Mouse (Mus musculus) layer of hippocampus, adult 18-20 months (tissue): ENCODE results near the gene Ccdc17. TPM values are rescaled to one million over a fixed set of nuclear protein-coding genes. Genes with fewer than 3 reads are reported as not detected.

ENCODE experiments used
- DNase-seq, 2 experiments: peaks; one replicate each; pipeline ENCODE4 v3.0.0; 2022; ENCODE audit warnings: low spot score in 2 of 2
- long read RNA-seq: library from polyadenylated mRNA; stranded (forward); transcript quantifications from one replicate; pipeline ENCODE4 v2.0.0, GENCODE M21; 2021
- total RNA-seq, 2 experiments: library from RNA; stranded (reverse); gene quantifications; 2 replicates each; pipeline ENCODE4 v1.2.3; 2021

The Ccdc17 gene
- total RNA-seq: 1 to 10 TPM; 4.6 to 4.8 TPM
- long read RNA-seq, partial matches to known transcripts: 2 of 4 reads
- long read RNA-seq, other reads (novel, unspliced or antisense): 1 of 4 reads

- DNase-seq: no peak
These were observed at the start of gene Ccdc17 for GRCm38 (mm10) chr4:116596379-116596778. Ccdc17 (plus strand) TSS chr4:116596654.

GRCm38 (mm10) chr4:116550432-116550831 is 46.0 kb upstream of the Ccdc17 start:
- no peak for DNase-seq

GRCm38 (mm10) chr4:116553035-116553434 is 43.4 kb upstream of the Ccdc17 start:
- no peak for DNase-seq

GRCm38 (mm10) chr4:116555413-116556300 is 40.8 kb upstream of the Ccdc17 start, which contains the start of gene Tmem69:
Tmem69 (minus strand) TSS chr4:116555936.
- peak; percentile 71 to 88 for DNase-seq

DNA sequence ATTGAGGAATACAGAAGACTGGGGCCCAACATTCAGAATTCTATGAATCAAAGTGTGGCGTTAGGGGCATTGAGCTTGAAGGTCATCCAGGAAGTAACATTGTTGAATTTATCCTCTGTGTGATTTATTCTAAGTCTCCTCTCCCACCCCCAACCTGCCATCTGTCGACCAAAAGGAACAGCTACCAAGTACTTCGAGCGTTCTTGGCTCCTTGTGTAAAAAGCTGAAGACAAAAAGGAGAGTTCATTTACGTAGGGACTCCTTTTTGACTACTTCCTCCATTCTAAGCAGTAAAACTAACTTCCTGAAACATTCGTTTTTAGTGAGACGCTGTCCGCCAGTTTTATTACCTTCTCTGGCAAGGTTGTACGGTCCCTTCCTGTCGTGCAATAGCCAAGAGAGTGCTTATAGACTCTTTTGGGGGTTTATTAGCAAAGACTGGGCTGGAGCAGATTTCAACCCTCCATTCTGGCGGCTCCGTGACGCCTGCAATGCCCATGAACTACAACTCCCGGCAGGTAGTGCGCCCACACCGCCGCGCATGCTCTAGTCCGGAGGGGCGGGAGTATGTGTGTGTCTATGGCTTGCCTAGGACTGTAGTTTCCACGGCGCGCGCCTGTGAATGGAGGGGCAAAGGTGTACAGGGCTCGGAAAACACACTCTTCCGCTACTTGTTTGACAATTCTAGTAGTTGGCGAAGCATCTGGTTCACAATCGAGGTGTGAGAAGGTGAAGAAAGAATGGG is 39.7 kb upstream of the Ccdc17 start:
- peak; percentile 91 to 96 for DNase-seq

DNA sequence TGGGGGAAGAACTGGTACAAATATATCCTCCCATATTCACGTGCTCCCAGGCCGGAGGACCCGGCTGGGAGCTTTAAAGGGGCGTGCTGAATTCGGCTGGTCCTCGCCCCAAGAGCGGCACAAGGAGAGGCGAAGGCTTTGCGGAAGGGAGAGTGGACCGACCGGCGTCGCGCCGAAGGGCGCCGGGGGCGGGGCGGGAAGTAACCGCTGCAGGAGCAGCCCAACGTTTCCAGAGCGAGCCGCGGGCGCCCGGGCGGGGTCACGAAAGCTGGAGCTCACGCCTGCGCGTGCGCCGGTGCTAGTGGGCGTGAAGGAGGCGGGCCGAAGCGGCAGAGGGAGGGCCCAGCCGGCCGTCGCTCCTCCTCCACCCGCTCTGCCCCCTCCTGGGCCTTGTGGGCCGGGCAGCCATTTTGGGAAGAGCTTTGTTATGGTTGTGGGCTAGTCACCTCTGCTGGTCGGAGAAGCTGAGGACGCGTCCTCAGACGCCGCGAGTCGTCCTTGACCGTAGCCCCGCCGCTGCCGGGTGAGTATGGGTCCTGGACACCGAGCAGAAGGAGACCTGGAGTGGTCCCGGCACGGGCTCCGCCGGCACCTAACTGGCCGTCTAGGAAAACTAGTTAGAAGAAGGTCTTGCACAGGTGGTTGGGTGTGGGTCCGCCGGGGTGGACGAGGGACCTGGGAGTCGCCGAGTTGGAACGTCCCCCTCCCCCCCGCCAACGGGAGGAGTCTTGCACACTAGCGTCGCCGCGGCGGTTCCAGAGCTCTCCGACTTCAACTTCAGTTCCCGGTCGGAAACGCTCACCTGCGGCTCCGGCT is 38.9 kb upstream of the Ccdc17 start, which contains the start of gene Gpbp1l1:
Gene Gpbp1l1, plus strand, starts transcription at position 353 of the 816 bp plus-strand sequence.
- peak; percentile 98 for DNase-seq

DNA sequence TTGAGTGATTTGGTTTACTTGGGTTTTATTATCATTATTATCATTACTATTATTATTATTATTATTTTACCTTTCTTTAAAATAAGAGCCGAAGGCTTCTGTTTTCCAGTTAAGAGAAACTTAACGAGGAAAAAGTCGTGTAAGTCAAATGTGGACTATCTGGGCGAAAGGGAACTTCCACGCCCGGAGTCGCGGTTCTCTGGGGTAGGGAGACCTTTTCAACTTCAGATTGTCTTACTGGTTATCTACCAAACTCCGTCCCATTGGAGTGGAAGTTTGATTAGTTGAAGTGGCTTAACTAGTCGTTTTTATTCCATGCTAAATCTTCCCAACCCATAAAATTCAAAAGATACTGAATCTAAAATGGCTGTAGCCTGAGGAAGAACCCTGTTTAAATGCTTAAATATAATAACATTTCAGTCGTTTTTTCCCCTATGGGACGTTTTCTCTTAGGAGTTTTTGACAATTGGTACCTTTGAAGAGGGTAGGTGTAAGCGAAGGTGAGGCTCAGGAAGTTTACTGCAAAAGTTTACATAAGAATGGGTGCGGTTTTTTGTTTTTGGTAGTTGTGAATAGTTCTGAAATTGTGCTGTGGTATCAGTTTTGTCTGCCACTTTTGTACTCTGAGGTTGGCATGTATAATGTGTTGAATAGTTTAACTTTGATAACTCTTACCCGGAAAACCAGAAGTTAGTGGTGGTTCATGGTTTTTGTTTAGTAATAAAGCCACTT is 38.1 kb upstream of the Ccdc17 start:
- no peak for DNase-seq

DNA sequence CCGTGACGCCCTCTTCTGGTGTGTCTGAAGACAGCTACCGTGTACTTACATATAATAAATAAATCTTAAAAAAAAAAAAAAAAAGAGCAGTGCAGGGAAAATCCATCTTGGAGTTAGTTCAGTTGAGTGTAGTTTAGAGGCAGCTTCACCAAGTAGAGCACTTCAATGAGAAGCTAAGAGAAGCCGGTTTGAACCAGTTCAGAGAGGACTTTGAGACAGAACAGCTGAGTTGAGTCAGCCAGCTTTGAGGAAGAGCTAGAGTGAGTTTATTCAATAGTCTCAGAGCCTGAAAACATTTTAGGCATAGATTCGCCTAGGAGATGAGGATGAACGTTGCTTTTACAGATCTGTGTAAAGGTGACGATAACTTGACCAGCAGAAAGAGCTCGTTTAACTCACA is 661 bp upstream of the Ccdc17 start:
- DNase-seq: no peak

- DNase-seq: peak; percentile 85 to 90
These were observed 776 bp downstream of the Ccdc17 start for GRCm38 (mm10) chr4:116596978-116597881.

DNA sequence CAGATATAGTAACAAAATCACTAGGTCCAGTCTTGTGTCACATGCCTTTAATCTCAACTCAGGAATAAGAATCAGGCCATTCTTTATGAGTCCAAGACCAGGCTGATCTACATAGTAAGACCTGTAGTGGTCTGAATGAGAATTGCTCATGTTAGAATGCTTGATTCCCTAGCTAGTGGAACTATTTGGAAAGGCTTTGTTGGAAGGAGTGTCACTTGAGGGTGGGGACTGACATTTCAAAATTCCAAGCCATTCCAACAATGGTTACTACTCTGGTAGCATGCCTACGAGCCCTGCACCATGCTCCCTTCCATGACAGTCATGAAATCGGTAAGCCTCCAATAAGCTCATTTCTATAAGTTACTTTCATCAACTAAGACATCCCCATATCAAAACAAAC is 16.2 kb downstream of the Ccdc17 start:
- no peak for DNase-seq

DNA sequence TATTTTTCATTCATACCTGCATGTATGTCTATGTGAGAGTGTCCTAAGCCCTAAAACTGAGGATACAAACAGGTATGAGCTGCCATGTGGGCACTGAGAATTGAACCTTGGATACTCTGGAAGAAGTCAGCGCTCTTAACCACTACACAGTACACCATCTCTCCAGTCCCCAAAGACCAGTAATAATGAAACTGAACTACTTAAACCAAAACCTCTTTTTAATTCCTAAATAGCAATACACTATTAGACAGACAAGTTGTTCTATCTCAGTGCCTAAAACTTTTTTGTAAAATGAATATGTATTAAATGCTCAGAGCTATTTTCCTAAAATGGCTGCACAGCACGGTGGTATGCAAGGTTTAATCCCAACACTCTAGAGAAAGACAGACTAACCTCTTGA is 18.8 kb downstream of the Ccdc17 start:
- DNase-seq: no peak

DNA sequence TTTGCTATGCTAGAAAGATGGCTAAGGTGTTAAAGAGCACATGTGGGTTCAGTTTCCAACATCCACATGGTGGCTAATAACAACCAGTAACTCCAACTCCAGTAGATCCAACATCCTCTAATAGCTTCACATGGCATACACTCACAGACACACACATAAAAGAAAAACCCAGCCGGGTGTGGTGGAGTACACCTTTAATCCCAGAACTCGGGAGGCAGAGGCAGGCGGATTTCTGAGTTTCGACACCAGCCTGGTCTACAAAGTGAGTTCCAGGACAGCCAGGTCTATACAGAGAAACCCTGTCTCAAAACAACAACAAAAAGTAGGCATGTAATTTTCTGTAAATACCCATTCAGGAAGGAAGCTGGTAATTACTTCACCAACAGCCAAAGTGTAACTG is 28.4 kb downstream of the Ccdc17 start:
- DNase-seq: no peak

DNA sequence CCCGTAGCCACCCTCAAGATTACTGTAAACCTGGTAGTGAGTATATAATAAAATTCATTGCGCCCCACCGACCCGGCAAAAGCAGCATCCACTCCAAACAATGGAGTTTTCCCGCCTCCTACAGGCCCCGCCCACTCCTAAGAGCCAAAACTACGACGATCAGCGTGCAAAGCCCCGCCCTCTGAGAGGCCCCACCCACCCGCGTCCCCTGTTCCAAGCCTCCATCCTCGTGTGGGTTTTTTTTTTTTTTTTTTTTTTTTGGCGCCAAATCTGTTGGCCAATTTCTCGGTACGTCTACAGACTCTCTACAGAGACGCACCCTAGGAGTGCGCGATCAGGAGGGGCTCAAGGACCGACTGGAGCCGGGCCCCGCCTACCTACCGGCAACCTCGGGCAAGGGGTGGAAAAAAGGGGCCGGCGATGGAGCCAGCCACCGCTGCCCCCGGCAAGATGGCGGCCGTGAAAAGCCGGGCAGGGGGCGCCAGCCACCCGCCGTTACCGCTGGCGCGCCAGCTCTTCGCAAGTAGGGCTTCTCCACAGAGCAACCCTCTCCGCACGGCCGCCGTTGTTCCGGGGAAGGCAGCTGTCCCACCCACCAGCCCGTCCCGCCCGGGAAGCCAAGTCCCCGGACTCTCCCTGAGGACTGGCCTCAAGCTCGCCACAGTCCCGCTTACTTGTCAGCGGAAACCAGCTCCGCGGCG is 30.4 kb downstream of the Ccdc17 start:
- DNase-seq: peak; percentile 29 to 72

- peak; percentile 80 to 93 for DNase-seq
These were observed 30.9 kb downstream of the Ccdc17 start for GRCm38 (mm10) chr4:116627359-116627716.

DNA sequence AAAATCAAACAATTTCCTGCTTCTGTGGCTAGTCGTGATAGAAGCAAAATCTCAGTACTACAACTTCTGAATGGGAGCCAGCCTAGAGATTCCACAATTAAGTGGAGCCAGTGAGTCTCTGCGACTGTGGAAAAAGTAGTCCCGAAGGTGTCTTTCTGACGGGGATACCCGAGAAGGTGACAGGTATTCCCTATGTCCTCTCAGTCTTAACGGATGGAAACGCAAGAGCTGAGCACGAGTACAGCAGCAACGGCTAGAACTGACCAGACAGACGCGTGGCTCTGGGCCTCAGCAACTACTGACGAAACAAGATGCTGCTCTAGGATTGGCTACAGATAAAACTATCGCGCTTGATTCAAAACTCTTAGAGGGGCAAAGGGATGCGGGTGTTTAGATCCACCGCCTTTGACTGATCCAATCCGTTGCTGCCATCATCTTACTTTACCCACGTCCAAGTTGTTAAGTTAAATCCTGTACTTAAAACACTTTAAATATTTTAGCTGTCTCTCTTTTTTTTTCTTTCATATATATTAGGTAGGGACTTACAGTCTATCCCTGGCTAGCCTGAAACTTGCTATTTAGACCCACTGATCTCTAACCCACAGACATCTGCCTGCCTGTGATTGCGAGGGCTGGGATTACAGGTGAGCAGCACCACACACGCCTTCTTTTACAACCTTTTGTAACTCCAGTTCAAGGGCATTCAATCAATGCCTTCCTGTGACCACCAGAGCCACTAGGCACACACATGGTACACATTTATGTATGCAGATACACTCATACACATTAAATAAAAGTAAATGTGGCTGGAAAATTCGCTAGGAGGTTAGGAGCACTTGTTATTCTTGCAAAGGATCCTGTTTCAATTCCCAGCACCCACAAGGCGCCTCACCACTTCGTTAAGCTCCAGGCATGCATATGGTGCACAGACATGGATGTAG is 31.5 kb downstream of the Ccdc17 start, which contains the start of gene Nasp:
Gene Nasp, minus strand, starts transcription at position 220 of the 941 bp plus-strand sequence.
- DNase-seq: peak; percentile 75 to 92

DNA sequence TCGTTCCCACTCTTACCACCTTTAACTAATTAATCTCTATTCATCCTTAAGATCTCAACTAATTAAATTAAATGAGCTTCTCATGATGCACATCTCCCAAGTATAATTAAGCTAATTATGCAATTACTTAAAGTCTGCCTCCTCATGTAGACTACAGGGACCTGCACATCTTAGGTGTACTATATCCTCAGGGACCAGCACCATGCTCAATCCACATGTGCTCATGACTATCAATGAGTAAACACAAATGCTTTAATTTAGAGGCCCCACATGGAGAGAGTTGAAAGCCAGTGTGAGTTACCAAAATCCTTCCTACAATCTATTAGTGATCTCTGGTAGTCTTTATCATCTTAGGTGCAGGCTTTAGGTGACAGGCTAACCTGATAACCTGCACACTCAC is 38.7 kb downstream of the Ccdc17 start:
- DNase-seq: no peak

DNA sequence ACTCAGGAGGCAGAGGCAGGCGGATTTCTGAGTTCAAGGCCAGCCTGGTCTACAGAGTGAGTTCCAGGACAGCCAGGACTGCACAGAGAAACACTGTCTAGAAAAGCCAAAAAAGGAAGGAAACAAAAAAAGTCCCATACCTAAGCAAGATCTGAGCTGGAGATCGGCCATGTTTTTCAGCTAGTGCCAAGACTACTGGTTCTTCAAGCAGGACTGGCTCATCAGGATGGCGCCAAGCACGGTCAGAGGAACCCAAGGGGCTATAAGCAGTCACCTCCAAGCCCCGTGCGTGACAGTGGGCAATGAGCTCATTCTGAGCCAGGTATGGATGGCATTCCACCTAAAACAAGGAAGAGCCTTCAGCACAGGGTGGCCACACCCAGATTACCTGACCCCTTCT is 42.4 kb downstream of the Ccdc17 start:
- no peak for DNase-seq

GRCm38 (mm10) chr4:116642071-116642470 is 45.6 kb downstream of the Ccdc17 start:
- no peak for DNase-seq
